Mouse (Mus musculus) CD8-positive naive resting alpha-beta T cell, adult 2 months (primary cell): ENCODE data around the gene Abcf1.
"Not testable (repeated sequence)": the region's sequence is repeated elsewhere in the genome, so short reads cannot be mapped to it uniquely, and the experiment has no call there.

Experiments used
- DNase-seq, 2 experiments: peaks; one replicate each; pipeline ENCODE4 v3.0.0; 2022; ENCODE audit warnings: low read depth in 2 of 2, low spot score in 2 of 2

Abcf1 gene

DNA sequence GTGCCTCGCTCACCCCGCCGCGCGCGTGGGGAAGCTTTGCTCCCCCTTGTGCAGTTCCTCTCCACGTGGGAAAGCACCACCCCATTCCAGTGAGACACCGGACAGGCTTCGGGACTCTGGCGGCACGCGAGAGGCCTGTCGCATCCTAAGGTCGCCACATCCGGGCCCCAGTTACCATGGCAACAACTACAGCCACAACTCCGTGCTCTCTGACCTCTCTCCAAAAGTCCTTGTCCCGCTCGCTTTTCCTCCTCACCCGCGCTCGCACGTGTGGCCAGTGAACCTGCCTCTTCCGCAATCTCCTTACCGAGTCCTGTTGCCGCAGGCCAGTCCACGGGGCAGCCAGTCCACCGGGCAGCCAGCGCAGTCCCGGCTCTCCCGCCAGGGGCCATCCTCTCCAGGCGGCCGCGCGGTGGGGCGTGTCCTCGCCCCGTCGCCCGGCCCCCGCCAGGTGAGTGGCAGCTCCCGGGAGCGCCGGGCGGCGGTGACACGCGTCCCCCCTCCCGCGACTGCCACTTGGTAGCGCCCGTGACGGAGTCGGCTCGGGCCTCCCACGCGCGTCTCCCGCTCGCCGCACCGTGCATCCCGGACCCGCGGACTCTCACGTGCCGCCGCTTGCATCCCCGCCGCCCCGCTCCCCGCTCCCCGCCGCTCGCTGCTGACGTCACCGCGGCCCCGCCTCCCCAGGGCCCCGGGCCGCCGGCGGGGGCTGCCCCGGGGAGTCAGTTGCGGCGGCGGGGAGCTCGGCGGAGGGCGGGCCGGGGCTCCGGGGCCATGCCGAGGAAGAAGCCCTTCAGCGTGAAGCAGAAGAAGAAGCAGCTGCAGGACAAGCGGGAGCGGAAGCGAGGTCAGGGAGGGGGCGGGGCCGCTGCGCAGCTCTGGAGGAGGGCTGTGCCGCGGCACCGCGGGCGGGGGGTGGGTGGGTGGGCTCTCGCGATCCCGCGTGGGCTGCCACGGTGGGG, 10.1 kb upstream of the Abcf1 start, which contains the start of the genes Gnl1 and Prr3:
Gene Gnl1, plus strand, starts transcription at position 451 of the 962 bp plus-strand sequence.
Gene Prr3, minus strand, starts transcription at position 836 of the 962 bp plus-strand sequence.
- peak; percentile 76 to 79 for DNase-seq

- no peak for DNase-seq
Measured at GRCm38 (mm10) chr17:35978811-35979400, 9.3 kb upstream of the Abcf1 start.

- no peak for DNase-seq
Measured at GRCm38 (mm10) chr17:35972131-35972530, 2.6 kb upstream of the Abcf1 start.

DNA sequence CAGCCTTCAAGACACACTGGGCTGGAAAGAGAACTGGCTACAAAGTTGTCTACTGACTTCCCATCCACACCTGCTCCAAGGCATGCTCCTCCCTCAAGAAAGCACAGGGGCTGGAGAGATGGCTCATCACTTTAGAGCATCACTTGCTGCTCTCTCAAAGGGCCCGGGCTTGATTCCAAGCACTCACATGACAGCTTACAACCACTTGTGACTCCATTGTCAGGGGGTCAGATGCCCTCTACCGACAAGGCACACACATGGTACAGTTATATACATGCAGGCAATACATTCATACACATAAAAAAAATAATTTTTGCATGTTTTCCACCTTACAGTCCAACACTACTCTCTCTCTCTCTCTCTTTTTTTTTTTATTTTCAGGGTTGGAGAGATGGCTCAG, 1.9 kb downstream of the Abcf1 start:
- DNase-seq = no peak

- no peak for DNase-seq
Measured at GRCm38 (mm10) chr17:35963279-35963678, 6.3 kb downstream of the Abcf1 start.

GRCm38 (mm10) chr17:35958533-35959223, 10.9 kb downstream of the Abcf1 start:
- no peak for DNase-seq

GRCm38 (mm10) chr17:35954665-35955064, 14.9 kb downstream of the Abcf1 start:
- DNase-seq = no peak

DNA sequence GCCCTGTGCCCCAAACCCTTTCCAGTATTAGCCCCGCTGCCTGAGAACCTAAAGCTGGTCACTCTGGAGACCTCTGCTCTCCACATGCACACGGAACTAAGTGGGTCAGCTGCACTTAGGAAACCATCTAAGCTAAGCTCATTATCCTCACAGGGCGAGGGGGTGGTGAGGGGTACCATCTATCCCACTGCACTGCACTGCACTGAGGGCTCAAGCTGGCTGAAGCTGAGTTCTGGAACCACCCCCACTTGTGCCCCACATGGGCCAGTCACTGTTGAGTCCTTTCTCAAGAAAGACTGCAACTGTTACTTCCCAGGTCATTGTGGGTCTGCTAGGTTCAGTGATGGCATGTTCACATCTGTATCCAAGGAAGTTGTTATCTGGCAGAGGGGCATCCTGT, 17.0 kb downstream of the Abcf1 start:
- DNase-seq = not testable (repeated sequence)

DNA sequence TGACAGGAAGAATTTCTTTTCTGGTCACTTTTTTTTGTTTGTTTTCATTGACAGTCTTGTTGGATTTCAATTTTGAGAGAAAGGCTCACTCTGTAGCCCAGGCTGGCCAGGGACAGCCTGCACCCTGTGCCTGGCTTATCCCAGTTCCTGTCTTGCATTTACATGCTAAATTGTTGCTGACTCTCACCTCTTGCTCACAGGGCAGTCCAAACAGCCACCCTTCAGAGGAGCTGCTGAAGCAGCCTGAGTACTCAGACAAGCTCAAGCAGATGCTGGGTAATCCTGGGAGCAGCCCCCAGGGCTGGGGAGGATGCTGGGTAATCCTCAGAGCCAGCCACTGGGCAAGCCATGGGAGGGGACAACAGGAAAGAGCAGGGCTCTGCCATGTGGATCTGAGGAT, 18.6 kb downstream of the Abcf1 start:
- not testable (repeated sequence) for DNase-seq

DNA sequence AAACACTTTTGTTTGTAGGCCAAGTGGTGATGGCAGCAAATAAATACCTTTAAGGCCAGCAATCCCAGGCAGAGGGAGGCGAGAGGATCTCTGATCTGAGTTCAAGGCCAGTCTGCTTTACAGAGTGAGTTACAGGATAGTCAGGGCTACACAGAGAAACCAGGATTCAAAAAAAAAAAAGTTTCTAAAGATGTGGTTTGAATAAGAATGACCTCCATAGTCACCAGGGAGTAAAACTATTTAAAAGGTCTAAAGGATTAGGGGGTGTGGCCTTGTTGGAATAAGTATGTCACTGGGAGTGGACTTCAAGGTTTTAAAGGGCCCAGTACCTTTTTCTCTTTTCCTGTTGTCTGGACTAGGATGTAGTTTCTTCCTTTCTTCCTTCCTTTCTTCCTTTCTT, 29.6 kb downstream of the Abcf1 start:
- DNase-seq = no peak

- DNase-seq = no peak
Measured at GRCm38 (mm10) chr17:35939108-35939507, 30.5 kb downstream of the Abcf1 start.

- peak; percentile 33 to 51 for DNase-seq
Measured at GRCm38 (mm10) chr17:35937700-35938348, 31.7 kb downstream of the Abcf1 start.

DNA sequence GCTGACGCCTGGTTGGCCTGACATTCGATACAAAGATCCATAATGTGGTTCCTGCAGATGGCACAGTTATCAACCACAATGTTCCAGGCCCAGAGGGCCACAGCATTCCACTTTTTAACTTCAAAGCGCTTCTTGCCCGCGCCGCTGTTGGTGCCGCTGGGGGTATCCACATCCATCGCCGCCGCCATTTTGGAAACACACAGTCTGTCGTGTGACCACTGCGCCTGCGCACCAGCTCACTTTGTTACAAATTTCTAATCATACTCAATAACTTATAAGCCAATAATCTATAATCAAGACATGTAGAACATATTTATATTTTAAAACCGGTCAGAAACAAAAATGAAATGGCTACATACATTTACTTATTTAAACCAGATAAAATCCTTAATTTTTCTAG, 33.8 kb downstream of the Abcf1 start:
- not testable (repeated sequence) for DNase-seq

DNA sequence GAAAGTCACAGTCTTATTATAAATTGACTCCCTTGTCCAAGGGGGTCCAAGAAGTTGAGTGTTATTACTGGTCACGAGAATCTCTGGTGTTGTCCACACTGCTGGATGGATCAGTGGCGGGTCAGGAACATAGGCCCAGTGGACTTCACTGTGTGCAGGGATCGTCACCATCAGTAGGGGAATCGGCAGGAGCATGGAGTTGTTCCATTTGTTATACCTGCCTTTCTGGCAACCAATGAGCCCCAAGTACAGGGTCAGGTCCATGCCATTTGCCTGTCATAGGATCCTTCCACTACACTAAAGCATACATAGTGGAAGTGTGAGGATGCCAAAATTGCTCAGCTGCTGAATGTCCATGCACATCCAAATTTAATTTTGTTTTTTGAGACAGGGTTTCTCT, 37.0 kb downstream of the Abcf1 start:
- DNase-seq = no peak

- DNase-seq = no peak
Measured at GRCm38 (mm10) chr17:35930627-35931026, 38.9 kb downstream of the Abcf1 start.

DNA sequence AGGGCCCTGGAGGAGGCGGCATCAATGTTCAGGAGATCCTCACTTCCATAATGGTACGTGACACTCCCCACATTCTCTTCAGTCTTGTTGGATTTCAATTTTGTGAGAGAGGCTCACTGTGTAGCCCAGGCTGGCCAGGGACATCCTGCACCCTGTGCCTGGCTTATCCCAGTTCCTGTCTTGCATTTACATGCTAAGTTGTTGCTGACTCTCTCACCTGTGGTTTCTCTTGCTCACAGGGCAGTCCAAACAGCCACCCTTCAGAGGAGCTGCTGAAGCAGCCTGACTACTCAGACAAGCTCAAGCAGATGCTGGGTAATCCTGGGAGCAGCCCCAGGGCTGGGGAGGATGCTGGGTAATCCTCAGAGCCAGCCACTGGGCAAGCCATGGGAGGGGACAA, 40.0 kb downstream of the Abcf1 start:
- no peak for DNase-seq

DNA sequence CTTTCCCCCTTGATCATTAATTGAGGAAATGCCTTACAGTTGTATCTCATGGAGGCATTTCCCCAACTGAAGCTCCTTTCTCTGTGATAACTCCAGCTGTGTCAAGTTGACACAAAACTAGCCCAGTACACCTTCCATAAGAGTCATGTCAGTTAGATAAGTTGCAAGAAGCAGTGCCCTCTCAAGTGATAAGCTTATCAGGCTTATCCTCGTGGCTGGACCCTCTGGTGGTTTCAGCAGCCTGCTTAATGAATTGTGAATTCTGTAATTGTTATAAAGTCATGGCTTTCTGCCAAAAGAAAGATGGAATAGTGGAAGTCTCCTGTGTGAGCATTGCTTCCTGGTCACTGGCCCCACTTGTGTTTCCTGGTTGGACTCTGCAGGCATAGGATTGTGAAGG, 42.1 kb downstream of the Abcf1 start:
- DNase-seq = no peak

DNA sequence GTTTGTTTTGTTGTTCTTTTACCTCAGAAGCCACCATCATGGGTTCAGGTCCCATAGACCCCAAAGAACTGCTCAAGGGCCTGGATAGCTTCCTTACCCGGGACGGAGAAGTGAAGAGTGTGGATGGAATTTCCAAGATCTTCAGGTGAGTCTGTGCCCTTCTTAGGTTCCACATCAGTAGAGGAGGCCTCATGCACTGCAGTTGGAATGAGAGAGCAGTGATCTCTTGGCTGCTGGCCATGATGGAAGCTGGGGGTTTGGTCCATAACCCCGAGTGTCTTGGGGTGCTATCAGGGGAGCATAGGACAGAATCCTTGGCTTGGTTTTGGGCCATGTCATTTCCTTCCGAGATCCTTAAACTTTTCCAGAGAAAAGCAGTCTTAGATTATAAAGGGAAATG, 46.3 kb downstream of the Abcf1 start:
- DNase-seq = no peak

- no peak for DNase-seq
Measured at GRCm38 (mm10) chr17:35922566-35922965, 47.0 kb downstream of the Abcf1 start.

- no peak for DNase-seq
Measured at GRCm38 (mm10) chr17:35921710-35922109, 47.9 kb downstream of the Abcf1 start.

DNA sequence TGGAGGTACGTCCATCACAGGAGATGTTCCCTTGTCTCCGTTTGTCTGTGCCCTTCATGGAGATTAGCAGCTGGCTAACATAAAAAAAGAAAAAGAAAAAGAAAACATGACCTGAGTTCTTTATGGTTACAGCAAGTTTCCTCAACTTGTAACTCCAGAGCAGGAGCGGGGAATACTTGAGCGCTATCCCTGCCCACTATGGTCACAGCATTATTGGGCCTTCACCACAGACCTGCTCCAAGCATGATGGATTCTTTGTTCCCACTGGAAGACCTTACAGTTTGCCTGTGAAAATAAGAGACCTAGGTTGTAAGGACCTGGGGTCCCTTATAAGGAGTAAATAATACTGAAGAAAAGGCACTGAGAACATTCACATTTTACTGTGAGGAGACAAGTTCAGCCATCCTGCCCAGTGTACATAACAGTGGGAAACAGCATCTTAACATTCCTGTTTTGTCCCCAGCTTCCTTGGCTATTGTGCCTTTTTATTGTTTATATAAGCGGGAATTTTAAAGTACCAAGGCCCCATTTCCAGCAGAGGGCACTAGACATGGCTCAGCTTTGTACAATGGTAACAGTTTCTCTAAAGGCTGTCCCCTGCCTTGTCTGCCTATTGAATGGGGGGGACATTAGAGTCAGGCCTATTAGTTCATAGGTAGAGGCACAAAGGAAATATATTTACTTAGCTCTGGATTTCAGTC, 48.5 kb downstream of the Abcf1 start:
- DNase-seq = no peak
